Mouse (Mus musculus) ES-E14 (cell line): Measurements from ENCODE around the gene Ric3. TPM values are rescaled to one million over a fixed set of nuclear protein-coding genes. Genes with fewer than 3 reads are reported as not detected.

ENCODE experiments used
- DNase-seq: peaks from one replicate; pipeline ENCODE4 v3.0.0-alpha.2; 2013; ENCODE audit warnings: low read depth, low spot score
- H3K27ac ChIP-seq: 2 replicates; pipeline ENCODE4 v1.5.1; 2012; ENCODE audit warnings: low read depth, mild to moderate bottlenecking, low read length, moderate library complexity, mixed read lengths; ENCODE audit not compliant: poor library complexity, insufficient read depth, severe bottlenecking
- H3K36me3 ChIP-seq: 2 replicates; pipeline ENCODE4 v1.6.1; 2012; ENCODE audit warnings: mild to moderate bottlenecking, low read length, moderate library complexity, mixed read lengths; ENCODE audit not compliant: control insufficient read depth, poor library complexity, insufficient read depth, severe bottlenecking
- H3K4me1 ChIP-seq, 2 experiments: fragments of 150-350 bp in 1 of 2; sonication (generic) in 1 of 2; 2 replicates each; pipeline ENCODE4 v1.6.1; 2012; ENCODE audit warnings: low read length in 2 of 2, mild to moderate bottlenecking in 1 of 2, mixed read lengths in 1 of 2; ENCODE audit not compliant: control insufficient read depth in 2 of 2, insufficient read depth in 2 of 2, poor library complexity in 1 of 2
- H3K4me3 ChIP-seq, 2 experiments: fragments of 150-350 bp in 1 of 2; sonication (generic) in 1 of 2; 2 replicates each; pipeline ENCODE4 v1.5.1; 2012; ENCODE audit warnings: low read length in 2 of 2, low read depth in 1 of 2, mild to moderate bottlenecking in 1 of 2, mixed read lengths in 1 of 2; ENCODE audit not compliant: insufficient read depth in 1 of 2, poor library complexity in 1 of 2, severe bottlenecking in 1 of 2
- H3K9ac ChIP-seq: 2 replicates; pipeline ENCODE4 v1.6.1; 2012; ENCODE audit warnings: low read depth, mild to moderate bottlenecking, low read length, mixed read lengths; ENCODE audit not compliant: poor library complexity, insufficient read depth, severe bottlenecking
- H3K9me3 ChIP-seq: fragments of 150-350 bp; sonication (generic); 2 replicates; pipeline ENCODE4 v1.6.1; 2012; ENCODE audit warnings: low read depth, mild to moderate bottlenecking, low read length; ENCODE audit not compliant: control insufficient read depth, insufficient read depth
- CHD2 ChIP-seq: IDR thresholded peaks from 2 replicates; pipeline ENCODE4 v1.6.1; 2014; ENCODE audit warnings: mild to moderate bottlenecking, low read depth, low read length, inconsistent platforms
- HCFC1 ChIP-seq: IDR thresholded peaks from 2 replicates; pipeline ENCODE4 v1.6.1; 2012; ENCODE audit warnings: low read length, inconsistent platforms, borderline replicate concordance; ENCODE audit not compliant: insufficient read depth
- MAFK ChIP-seq: IDR thresholded peaks from 2 replicates; pipeline ENCODE4 v1.6.1; 2014; ENCODE audit warnings: mild to moderate bottlenecking, low read depth, low read length, inconsistent platforms; ENCODE audit not compliant: insufficient read depth
- ZC3H11A ChIP-seq: IDR thresholded peaks from 2 replicates; pipeline ENCODE4 v1.6.1; 2012; ENCODE audit warnings: low read depth, mild to moderate bottlenecking, inconsistent platforms, low read length, borderline replicate concordance
- ZNF384 ChIP-seq: IDR thresholded peaks from 2 replicates; pipeline ENCODE4 v1.6.1; 2012; ENCODE audit warnings: low read depth, low read length, inconsistent platforms
- in situ Hi-C, 2 experiments: fragments of 600-800 bp; cut with MboI; formaldehyde crosslinking; loops; one replicate each; pipeline ENCODE4 v1.15.1; 2025; ENCODE audit warnings: low sequenced_read_pairs in 2 of 2, inconsistent platforms in 1 of 2; ENCODE audit not compliant: unreplicated experiment in 2 of 2
- total RNA-seq: library from RNA; depleted of rRNA; stranded (reverse); fragments of 300-350 nt; gene quantifications from 2 replicates; pipeline ENCODE4 v1.2.3, GENCODE M21; 2012

Gene Ric3
- total RNA-seq, 1 experiment = 15.1 TPM

GRCm38 (mm10) chr7:109059536-109059935, 23.6 kb downstream of the Ric3 start:
- Histone ChIP-seq H3K4me1 (no peaks in the 10 kb centered on the region; a peak in 1 of 4 replicates), H3K4me3 (no peak overlapping the region), H3K27ac (no peak overlapping the region), H3K9me3 (no peaks in the 10 kb centered on the region), H3K36me3 (no peaks in the 10 kb centered on the region), H3K9ac (no peak overlapping the region)
- TF ChIP-seq HCFC1 = no peak
- no peak for TF ChIP-seq CHD2
- no peak for TF ChIP-seq ZNF384
- no peak for TF ChIP-seq MAFK
- TF ChIP-seq ZC3H11A = no peak
- no peak for DNase-seq
- in situ Hi-C loops = no loop called here

DNA sequence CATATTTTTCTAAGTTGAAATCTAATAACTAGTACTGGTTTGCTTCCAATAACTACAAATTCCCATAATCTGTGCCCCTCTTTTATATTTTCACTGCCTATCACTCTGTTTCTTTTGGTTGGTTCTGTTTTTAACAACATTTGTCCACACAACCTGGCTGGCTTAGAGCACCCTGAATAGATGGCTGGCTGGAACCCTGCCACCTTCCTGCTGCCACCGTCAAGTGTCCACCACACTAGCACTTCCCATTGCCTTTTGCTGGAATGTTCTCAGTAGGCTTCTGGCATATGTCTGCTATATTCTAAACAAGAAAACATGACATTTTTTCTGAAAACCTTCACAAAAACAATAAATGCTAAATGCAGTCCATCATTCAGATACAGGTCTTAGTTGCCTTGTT, 32.3 kb downstream of the Ric3 start:
- in situ Hi-C loops = no loop called here

DNA sequence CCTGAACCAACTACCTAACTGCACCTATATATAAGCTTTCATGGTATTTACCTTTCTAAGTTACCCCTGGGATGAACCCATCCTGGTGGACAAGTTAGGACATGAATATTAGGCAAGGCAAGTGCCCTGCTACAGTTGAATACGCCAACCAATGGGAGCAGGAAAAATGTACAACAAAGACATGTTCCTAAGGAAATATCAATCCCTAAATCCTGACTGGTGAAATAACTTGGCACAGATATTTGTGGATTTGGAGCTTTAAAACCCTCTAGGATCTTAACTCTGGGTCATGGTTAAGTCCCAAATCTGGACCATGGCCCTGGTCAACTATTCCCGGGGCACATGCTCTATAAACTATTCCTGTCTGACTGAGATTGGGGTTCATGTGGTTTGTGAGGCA, 37.3 kb downstream of the Ric3 start:
- Histone ChIP-seq H3K4me1 (no peaks in the 10 kb centered on the region), H3K4me3 (no peak overlapping the region)
- in situ Hi-C loops = no loop called here

More for the DNA sequence above, 32.3 kb downstream of the Ric3 start:
- Histone ChIP-seq H3K4me1 (no peaks in the 10 kb centered on the region), H3K36me3 (no peaks in the 10 kb centered on the region), H3K9ac (no peak overlapping the region), H3K9me3 (no peaks in the 10 kb centered on the region), H3K27ac (no peak overlapping the region), H3K4me3 (no peak overlapping the region)
- DNase-seq = no peak
- TF ChIP-seq HCFC1 = no peak
- TF ChIP-seq MAFK = no peak
- TF ChIP-seq ZC3H11A = no peak
- TF ChIP-seq ZNF384 = no peak
- TF ChIP-seq CHD2 = no peak

DNA sequence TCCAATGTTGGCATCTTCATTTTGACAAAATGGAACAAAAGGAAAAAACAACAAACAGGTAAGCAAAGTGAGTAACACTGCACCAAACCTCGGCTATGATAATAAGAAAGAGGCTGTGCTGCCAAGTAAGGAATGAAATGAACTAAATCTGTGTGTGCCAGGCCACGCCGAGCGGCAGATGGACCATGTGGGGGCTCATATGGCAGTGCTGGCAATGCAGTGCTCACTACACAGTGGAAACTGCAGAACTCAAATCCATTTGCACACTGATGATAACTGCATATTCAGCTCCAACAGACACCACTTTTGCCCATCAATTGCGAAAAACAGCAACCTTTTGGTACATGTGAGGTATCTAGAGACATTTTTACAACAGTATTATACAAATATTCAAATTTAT, 43.7 kb downstream of the Ric3 start:
- H3K36me3 ChIP-seq = no peaks in the 10 kb centered on the region; the same call in 1 of the 2 replicates
- DNase-seq = no peak
- H3K4me3 ChIP-seq = no peak overlapping the region
- no peak for TF ChIP-seq ZNF384
- TF ChIP-seq MAFK = no peak
- TF ChIP-seq HCFC1 = no peak
- no peak for TF ChIP-seq CHD2
- no peak for TF ChIP-seq ZC3H11A
- in situ Hi-C loops = no loop called here
- H3K4me1 ChIP-seq = no peaks in the 10 kb centered on the region
- H3K27ac ChIP-seq = no peak overlapping the region
- H3K9ac ChIP-seq = no peak overlapping the region
- H3K9me3 ChIP-seq = no peaks in the 10 kb centered on the region

More for the DNA sequence above, 37.3 kb downstream of the Ric3 start:
- DNase-seq = no peak
- TF ChIP-seq MAFK = no peak
- no peak for TF ChIP-seq ZC3H11A
- TF ChIP-seq ZNF384 = no peak
- no peak for TF ChIP-seq HCFC1
- TF ChIP-seq CHD2 = no peak
- H3K9me3 ChIP-seq = no peaks in the 10 kb centered on the region
- H3K27ac ChIP-seq = no peak overlapping the region
- H3K36me3 ChIP-seq = no peaks in the 10 kb centered on the region
- H3K9ac ChIP-seq = no peak overlapping the region

DNA sequence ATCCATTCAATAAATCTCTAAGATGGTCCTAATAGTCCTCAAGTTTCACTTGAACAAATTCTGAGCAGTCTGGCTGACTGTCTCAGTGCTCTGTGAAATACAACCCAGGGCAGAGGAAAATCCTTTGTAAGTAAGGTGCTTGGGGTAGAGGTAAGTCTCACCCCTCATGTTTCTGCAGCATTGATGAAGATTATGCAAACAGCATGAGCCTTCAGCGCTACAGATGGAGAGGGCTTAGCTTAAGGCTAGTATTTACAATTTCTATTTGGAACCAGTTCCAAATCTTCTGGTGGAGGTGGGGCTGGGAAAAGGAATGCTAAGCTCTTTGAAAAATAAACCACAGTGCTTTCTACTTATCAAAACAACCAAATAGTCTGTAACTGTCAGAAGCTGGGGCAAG, 44.1 kb downstream of the Ric3 start:
- Histone ChIP-seq H3K9ac (no peak overlapping the region), H3K36me3 (no peaks in the 10 kb centered on the region; the same call in 1 of the 2 replicates), H3K9me3 (no peaks in the 10 kb centered on the region), H3K4me3 (no peak overlapping the region), H3K4me1 (no peaks in the 10 kb centered on the region), H3K27ac (no peak overlapping the region)
- in situ Hi-C loops = no loop called here
- TF ChIP-seq MAFK (no peak), HCFC1 (no peak), CHD2 (no peak), ZNF384 (no peak), ZC3H11A (no peak)
- DNase-seq = no peak
